Mouse (Mus musculus): Measurements from ENCODE around the gene Ice2. TPM values are rescaled to one million over a fixed set of nuclear protein-coding genes. Genes with fewer than 3 reads are reported as not detected.

Gene Ice2
- polyA plus RNA-seq, 1 experiment from 2014 or later, result 12.8 TPM

DNA sequence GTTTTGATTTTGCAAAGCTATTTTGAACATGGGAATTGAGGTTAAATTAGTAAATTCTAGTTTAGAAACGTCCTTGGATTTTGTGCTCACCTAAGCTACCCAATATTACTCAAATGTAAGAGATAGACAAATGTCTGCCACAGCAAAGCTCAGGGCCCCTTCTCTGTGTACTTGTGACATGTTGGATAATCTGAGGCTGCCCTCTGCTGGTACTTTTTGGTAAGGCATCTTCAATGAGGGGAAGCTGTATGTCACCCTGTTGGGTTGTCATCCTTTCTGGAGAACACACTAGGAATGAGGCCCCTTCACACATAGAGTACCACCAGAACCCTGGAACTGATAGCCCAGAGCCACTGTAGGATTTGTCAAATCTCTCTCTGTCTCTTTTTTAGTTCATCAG lies 82.6 kb downstream of the Ice2 start:
- no peaks in the 10 kb centered on the region for H3K27me3 ChIP-seq (replicated peaks; ENCODE audit: control insufficient read depth, insufficient read depth, low read length)

More for the DNA sequence above, 82.6 kb downstream of the Ice2 start:
- H3K4me1 ChIP-seq (ENCODE audit: control insufficient read depth, insufficient read depth, low read length), result peaks cover 4% of the 10 kb centered on the region
- H3K4me3 ChIP-seq (ENCODE audit: low read length), result no peak overlapping the region
- H3K36me3 ChIP-seq (ENCODE audit: control insufficient read depth, insufficient read depth, low read length), result peaks cover 9% of the 10 kb centered on the region; the same call in 1 of the 2 replicates
- no peak overlapping the region for H3K27ac ChIP-seq (ENCODE audit: low read length)
- 2% methylated on average over 1 of the region's 1 CpGs for WGBS
- ATAC-seq, result peak; percentile 69; the same call in 1 of the 2 replicates
- H3K9me3 ChIP-seq (ENCODE audit: control insufficient read depth, low read length), result no peaks in the 10 kb centered on the region
- H3K9ac ChIP-seq (ENCODE audit: low read depth, low read length), result no peak overlapping the region
- H3K4me2 ChIP-seq (ENCODE audit: low read depth, low read length), result no peak overlapping the region

Small RNA genes lying within 50 kb of the gene (microRNA-seq; reads per million reads assigned to microRNA genes)
- not detected for gene Mir3109

Other genes with a start within 250 kb of the Ice2 start
- 599 and 614 TPM in 2 replicates for gene Anxa2, start 55.7 kb downstream of the Ice2 start, polyA plus RNA-seq (2015; fragmentation: Nextera tagmentation; extraction: Ambion mirVana)